Mouse (Mus musculus) heart, embryonic 11.5 days (tissue): Measurements from ENCODE around the gene Ttc30a2. TPM values are rescaled to one million over a fixed set of nuclear protein-coding genes. Genes with fewer than 3 reads are reported as not detected.

ENCODE experiments used
- ATAC-seq: fragments of 200-750 bp; cut with Nextera tagmentation; replicated peaks from 2 replicates; pipeline ENCODE4 v1.8.0; 2017; ENCODE audit warnings: moderate library complexity; ENCODE audit not compliant: insufficient number of reproducible peaks, low FRiP score, low TSS enrichment
- H3K27ac ChIP-seq: fragments of 300-500 bp; sonication (generic); 2 replicates; pipeline ENCODE4 v1.5.1; 2014; ENCODE audit warnings: mild to moderate bottlenecking, low read depth, low read length
- H3K27me3 ChIP-seq: fragments of 300-500 bp; sonication (generic); 2 replicates; pipeline ENCODE4 v1.6.1; 2014; ENCODE audit warnings: mild to moderate bottlenecking, low read length, mixed read lengths; ENCODE audit not compliant: control insufficient read depth, insufficient read depth
- H3K36me3 ChIP-seq: fragments of 300-500 bp; sonication (generic); 2 replicates; pipeline ENCODE4 v1.6.1; 2014; ENCODE audit warnings: mild to moderate bottlenecking, low read length, moderate library complexity, mixed read lengths; ENCODE audit not compliant: control insufficient read depth, insufficient read depth
- H3K4me1 ChIP-seq: fragments of 300-500 bp; sonication (generic); 2 replicates; pipeline ENCODE4 v1.6.1; 2014; ENCODE audit warnings: low read length; ENCODE audit not compliant: control insufficient read depth, insufficient read depth
- H3K4me2 ChIP-seq: fragments of 300-500 bp; sonication (generic); 2 replicates; pipeline ENCODE4 v1.6.1; 2014; ENCODE audit warnings: mild to moderate bottlenecking, moderate library complexity
- H3K4me3 ChIP-seq: fragments of 300-500 bp; sonication (generic); 2 replicates; pipeline ENCODE4 v1.5.1; 2014; ENCODE audit warnings: low read depth, low read length
- H3K9ac ChIP-seq: fragments of 300-500 bp; sonication (generic); 2 replicates; pipeline ENCODE4 v1.6.1; 2014; ENCODE audit warnings: mild to moderate bottlenecking, low read depth, low read length, moderate library complexity
- H3K9me3 ChIP-seq: fragments of 300-500 bp; sonication (generic); replicated peaks from 2 replicates; pipeline ENCODE4 v1.6.1; 2016; ENCODE audit warnings: low read length; ENCODE audit not compliant: control insufficient read depth
- WGBS: fragments of 180-500 bp; shearing (Covaris S2); extraction: QIAGEN DNeasy Blood & Tissue Kit; methylation state at CpG from one replicate; pipeline ENCODE4 v1.1.7; 2014; ENCODE audit not compliant: insufficient replicate concordance; 5-methylcytosine and 5-hydroxymethylcytosine counted together
- polyA plus RNA-seq: library from polyadenylated mRNA; unstranded; fragments of >200 nt; fragmentation: Nextera tagmentation; extraction: Ambion mirVana; gene quantifications from 2 replicates; pipeline ENCODE4 v1.2.1, GENCODE M21; 2014

Ttc30a2 gene
- polyA plus RNA-seq, 1 experiment from 2014 or later = 1.1 TPM

DNA sequence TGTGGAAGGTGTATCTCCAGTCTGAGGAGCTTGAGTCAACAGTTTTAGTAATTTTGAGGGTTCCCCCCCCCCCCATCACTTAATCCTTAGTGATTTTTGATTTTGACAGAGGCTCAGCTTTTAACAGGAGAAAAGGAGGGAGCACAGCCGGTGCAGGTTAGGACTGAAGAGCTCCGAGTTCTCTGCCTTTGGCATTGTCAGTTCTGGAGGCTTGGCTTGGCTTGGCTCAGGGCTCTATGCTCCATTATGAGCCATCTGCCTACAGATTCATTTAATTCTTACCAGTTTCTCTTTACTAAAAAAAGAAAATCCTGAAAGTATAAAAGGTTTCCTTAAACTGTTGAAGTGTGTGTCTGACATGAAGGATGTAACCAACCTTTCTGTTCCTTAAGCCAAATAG is 48.8 kb downstream of the Ttc30a2 start:
- Histone ChIP-seq H3K27me3 (no peaks in the 10 kb centered on the region), H3K9ac (no peak overlapping the region), H3K9me3 (no peaks in the 10 kb centered on the region), H3K27ac (no peak overlapping the region), H3K36me3 (no peaks in the 10 kb centered on the region), H3K4me3 (no peak overlapping the region), H3K4me1 (0 out of 2 replicates have a peak, but pooled peaks cover 6% of the 10 kb centered on the region), H3K4me2 (no peak overlapping the region)
- no peak for ATAC-seq
- 95% methylated on average over 2 of the region's 2 CpGs for WGBS

DNA sequence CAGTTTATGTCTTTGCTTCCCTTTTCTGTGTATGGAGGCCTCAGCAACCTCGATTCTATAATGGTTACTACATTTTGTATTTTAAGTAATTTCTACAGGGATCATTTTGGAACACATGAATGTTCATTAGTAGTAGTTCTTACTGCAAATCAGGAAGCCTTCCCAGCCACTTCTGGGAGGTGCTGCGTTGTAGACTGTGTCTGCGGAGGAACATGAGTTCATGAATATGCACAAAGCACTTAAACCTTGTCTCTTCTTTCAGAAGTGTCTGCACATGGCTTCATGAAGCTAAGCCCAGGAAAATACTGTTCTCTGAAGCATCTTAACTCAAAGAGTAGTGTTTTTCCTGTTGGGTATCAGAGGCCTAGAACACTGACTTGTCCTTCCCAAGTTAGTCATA is 50.0 kb downstream of the Ttc30a2 start:
- Histone ChIP-seq H3K4me1 (no peaks in the 10 kb centered on the region), H3K27ac (no peak overlapping the region), H3K4me2 (no peak overlapping the region), H3K9me3 (no peaks in the 10 kb centered on the region), H3K36me3 (no peaks in the 10 kb centered on the region), H3K27me3 (no peaks in the 10 kb centered on the region), H3K9ac (no peak overlapping the region), H3K4me3 (no peak overlapping the region)
- 91% methylated on average over 3 of the region's 3 CpGs for WGBS
- ATAC-seq = no peak

- H3K36me3 ChIP-seq = no peaks in the 10 kb centered on the region
- H3K4me1 ChIP-seq = no peaks in the 10 kb centered on the region
- H3K4me2 ChIP-seq = no peak overlapping the region
- ATAC-seq = no peak
- no peaks in the 10 kb centered on the region for H3K9me3 ChIP-seq
- WGBS = 76% methylated on average over 5 of the region's 5 CpGs
- H3K4me3 ChIP-seq = no peak overlapping the region
- H3K9ac ChIP-seq = no peak overlapping the region
- H3K27ac ChIP-seq = no peak overlapping the region
- H3K27me3 ChIP-seq = no peaks in the 10 kb centered on the region
Observed at GRCm38 (mm10) chr2:75926061-75926460, 51.9 kb downstream of the Ttc30a2 start.

Other genes with a start within 250 kb of the Ttc30a2 start
- 29.2 and 41.2 TPM in 2 replicates for gene Agps, start 146.0 kb downstream of the Ttc30a2 start, polyA plus RNA-seq
- 9.3 TPM in 2 replicates for gene Ttc30b, start 39.6 kb downstream of the Ttc30a2 start, polyA plus RNA-seq
- gene Ttc30a1, start 3.8 kb upstream of the Ttc30a2 start, polyA plus RNA-seq = 6.6 and 7.1 TPM in 2 replicates